Mouse (Mus musculus): ENCODE results near the gene Elp6. TPM values are rescaled to one million over a fixed set of nuclear protein-coding genes. Genes with fewer than 3 reads are reported as not detected.

Elp6 gene
- polyA plus RNA-seq, 1 experiment from 2014 or later: 16.5 TPM

DNA sequence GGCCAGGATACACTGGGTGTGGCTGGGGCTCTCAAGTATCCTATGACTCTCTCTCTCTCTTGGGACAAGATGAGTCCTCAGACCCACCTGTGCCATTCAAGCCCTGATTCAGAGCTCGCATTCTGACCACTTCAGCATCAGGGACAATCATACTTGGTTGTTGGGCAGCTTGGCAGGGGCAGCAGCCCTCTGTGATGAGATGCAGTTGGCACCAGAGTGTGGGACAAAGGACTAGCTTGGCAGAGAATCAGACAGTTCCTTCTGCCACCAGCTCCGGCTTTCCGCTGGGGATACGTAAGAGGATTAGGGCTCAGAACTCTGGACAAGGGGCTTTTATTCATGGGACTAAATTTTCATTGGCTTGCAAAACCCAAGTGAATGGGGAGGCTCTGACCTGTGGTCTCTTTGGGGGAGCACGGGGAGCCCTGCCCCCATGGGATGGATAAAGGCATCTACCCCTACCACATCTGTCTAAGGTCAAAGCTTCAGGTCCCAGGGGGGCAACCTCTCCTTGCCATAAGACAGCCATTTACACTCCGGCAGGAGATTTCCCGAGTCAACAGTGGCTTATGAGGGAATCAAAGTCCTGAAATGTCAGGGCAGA, 17.6 kb upstream of the Elp6 start:
- 75% methylated on average over 7 of the region's 7 CpGs for WGBS (ENCODE audit: insufficient replicate concordance)
- H3K27me3 ChIP-seq (replicated peaks): no peaks in the 10 kb centered on the region
- H3K9ac ChIP-seq: no peak overlapping the region
- no peak overlapping the region for H3K4me3 ChIP-seq
- H3K27ac ChIP-seq: no peak overlapping the region
- no peak for ATAC-seq
- no peak overlapping the region for H3K4me2 ChIP-seq
- H3K36me3 ChIP-seq: no peaks in the 10 kb centered on the region
- no peaks in the 10 kb centered on the region for H3K4me1 ChIP-seq
- no peaks in the 10 kb centered on the region for H3K9me3 ChIP-seq (replicated peaks)

DNA sequence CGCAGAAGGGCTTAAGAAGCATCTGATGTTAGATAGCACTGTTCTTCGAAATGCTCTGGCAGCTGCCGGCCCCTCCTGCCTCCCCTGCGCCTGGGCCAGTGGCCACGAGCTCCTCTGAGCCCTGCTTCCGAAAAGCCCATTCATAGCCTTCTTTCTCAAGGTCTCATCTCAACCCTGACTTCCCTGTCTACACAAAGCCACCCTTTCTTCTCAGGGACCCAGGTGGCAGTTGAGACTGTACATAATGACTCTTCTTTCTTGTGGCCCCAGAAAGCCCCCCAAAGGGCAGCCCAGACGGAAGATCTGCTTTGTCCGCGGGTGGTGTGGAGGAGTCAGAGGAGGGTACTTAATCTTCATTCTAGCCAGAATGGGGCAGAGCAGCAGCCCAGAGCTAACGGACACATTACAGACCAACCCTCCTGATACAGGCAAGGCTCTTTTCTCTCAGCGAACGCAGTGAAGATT, 11.7 kb upstream of the Elp6 start:
- H3K4me3 ChIP-seq: no peak overlapping the region
- H3K27me3 ChIP-seq (replicated peaks): no peaks in the 10 kb centered on the region
- H3K36me3 ChIP-seq: no peaks in the 10 kb centered on the region
- H3K27ac ChIP-seq: no peak overlapping the region
- H3K9ac ChIP-seq: no peak overlapping the region
- H3K9me3 ChIP-seq (replicated peaks): no peaks in the 10 kb centered on the region
- no peaks in the 10 kb centered on the region for H3K4me1 ChIP-seq
- 66% methylated on average over 12 of the region's 12 CpGs for WGBS (ENCODE audit: insufficient replicate concordance)
- no peak overlapping the region for H3K4me2 ChIP-seq
- no peak for ATAC-seq

DNA sequence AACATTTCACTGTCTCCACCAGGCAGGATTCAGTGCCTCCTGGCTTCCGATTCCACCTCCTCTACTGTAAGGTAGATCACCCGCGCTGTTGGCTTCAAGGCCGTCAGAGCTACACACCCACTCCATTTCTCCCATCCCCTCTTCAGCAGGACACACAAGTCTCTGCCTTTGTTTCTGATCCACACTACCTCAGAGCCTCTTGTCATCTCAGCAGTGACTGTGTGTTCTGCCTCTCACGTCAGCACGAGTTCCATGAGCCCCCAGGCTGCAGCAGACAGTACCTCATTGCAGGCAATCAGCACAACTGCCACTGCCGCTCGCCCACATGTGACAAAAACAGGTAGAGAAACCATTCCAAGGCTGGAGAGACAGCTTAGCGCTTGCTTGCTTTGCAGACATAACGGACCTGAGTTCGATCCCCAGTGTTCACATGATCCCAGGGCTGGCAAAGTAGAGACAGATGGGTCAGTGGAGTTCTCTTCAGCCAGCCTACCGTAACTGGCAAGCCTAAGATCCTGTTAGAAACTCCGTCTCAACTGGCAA, 11.0 kb upstream of the Elp6 start:
- H3K27me3 ChIP-seq (replicated peaks): no peaks in the 10 kb centered on the region
- no peaks in the 10 kb centered on the region for H3K9me3 ChIP-seq (replicated peaks)
- H3K36me3 ChIP-seq: no peaks in the 10 kb centered on the region
- H3K9ac ChIP-seq: no peak overlapping the region
- ATAC-seq: no peak
- H3K4me1 ChIP-seq: no peaks in the 10 kb centered on the region
- no peak overlapping the region for H3K27ac ChIP-seq
- 77% methylated on average over 13 of the region's 13 CpGs for WGBS (ENCODE audit: insufficient replicate concordance)
- no peak overlapping the region for H3K4me3 ChIP-seq
- H3K4me2 ChIP-seq: no peak overlapping the region

DNA sequence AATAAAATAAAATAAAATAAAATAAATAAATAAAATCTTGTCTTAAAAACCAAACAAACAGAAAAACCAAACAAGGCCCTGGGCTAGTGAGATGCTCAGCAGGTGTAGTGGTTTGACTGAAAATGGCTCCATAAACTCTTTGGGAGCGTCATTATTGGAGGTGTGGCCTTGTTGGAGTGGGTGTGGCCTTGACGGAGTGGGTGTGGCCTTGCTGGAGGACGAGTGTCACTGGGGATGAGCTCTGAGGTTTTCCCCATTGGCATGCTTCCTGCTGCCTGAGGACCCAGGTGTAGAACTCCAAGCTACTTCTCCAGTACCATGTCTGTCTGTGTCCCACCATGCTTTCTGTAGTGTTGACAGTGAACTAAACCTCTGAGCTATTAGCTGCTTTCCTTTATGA, 10.2 kb upstream of the Elp6 start:
- Histone ChIP-seq H3K4me3 (no peak overlapping the region), H3K9me3 (replicated peaks) (no peaks in the 10 kb centered on the region), H3K9ac (no peak overlapping the region), H3K27ac (no peak overlapping the region), H3K4me1 (no peaks in the 10 kb centered on the region), H3K27me3 (replicated peaks) (no peaks in the 10 kb centered on the region), H3K36me3 (no peaks in the 10 kb centered on the region), H3K4me2 (no peak overlapping the region)
- 29% methylated on average over 3 of the region's 3 CpGs for WGBS (ENCODE audit: insufficient replicate concordance)
- ATAC-seq: no peak

DNA sequence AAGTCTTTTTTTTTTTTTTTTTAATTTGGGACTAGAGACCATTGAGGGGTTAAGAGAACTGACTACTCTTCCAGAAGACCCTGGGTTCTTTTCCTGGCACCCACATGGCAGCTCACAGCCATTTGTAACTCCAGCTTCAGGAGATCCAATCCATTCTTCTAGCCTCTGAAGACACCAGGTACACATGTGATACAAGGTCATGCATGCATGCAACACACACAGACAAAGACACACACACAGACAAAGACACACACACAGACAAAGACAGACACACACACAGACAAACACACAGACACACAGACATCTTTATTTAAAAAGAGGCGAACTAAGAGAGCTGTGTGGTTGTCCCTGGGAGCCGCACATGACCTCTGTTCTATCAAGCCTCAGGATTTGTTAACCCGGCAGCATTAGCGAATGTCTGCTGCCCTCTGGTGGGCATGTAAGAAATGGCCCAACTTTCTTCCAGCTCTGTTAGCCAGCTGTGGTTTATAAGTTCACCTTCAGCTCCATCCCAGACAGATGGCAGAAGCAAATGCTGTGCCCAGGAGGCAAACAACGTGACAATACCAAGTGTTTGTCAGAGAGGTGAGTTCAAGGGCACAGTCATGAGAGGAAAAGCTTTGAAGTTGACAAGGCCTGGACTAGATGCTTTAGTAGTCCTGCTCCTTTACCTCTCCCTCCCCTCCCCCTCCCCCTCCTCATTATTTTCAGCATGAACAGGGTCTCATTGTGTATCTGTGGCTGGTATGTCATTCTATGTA, 7.9 kb upstream of the Elp6 start:
- H3K4me2 ChIP-seq: no peak overlapping the region
- H3K27ac ChIP-seq: no peak overlapping the region
- H3K27me3 ChIP-seq (replicated peaks): no peaks in the 10 kb centered on the region
- peaks cover 9% of the 10 kb centered on the region; the same call in 1 of the 2 replicates for H3K9me3 ChIP-seq (replicated peaks)
- no peak overlapping the region for H3K4me3 ChIP-seq
- ATAC-seq: 0 out of 2 replicates have a peak, but pooled peaks have one; percentile 21
- H3K4me1 ChIP-seq: no peaks in the 10 kb centered on the region
- no peaks in the 10 kb centered on the region for H3K36me3 ChIP-seq
- no peak overlapping the region for H3K9ac ChIP-seq
- 5% methylated on average over 5 of the region's 5 CpGs for WGBS (ENCODE audit: insufficient replicate concordance)

DNA sequence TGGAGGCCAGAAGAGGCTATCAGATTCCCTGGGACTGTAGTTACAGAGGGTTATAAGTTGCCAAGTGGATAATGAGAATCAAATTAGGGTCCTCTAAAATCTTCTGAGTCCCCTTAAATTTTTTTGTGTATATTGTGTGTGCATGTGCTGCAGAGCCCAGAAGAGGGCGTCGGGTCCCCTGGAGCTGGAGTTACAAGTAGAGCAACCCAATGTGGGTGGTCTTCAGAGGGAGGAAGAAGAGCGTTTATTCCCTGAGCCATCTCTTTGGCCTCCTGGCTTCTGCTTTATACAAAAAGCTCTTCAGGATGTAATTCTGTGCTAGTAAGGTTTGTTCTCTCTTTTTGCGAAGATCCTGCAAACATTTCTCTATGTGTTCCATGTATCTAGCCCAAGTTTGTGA, 457 bp upstream of the Elp6 start:
- H3K27me3 ChIP-seq (replicated peaks): no peaks in the 10 kb centered on the region
- peak overlapping the region; percentile 88 for H3K4me2 ChIP-seq
- H3K4me3 ChIP-seq: peak overlapping the region; percentile 71
- peaks cover 32% of the 10 kb centered on the region for H3K4me1 ChIP-seq
- H3K9me3 ChIP-seq (replicated peaks): peaks cover 12% of the 10 kb centered on the region; the same call in 1 of the 2 replicates
- peak overlapping the region; percentile 84 for H3K27ac ChIP-seq
- 0 out of 2 replicates have a peak, but pooled peaks have one; percentile 22 for ATAC-seq
- peak overlapping the region; percentile 78 for H3K9ac ChIP-seq
- WGBS (ENCODE audit: insufficient replicate concordance): 0% methylated on average over 4 of the region's 4 CpGs
- H3K36me3 ChIP-seq: no peaks in the 10 kb centered on the region

DNA sequence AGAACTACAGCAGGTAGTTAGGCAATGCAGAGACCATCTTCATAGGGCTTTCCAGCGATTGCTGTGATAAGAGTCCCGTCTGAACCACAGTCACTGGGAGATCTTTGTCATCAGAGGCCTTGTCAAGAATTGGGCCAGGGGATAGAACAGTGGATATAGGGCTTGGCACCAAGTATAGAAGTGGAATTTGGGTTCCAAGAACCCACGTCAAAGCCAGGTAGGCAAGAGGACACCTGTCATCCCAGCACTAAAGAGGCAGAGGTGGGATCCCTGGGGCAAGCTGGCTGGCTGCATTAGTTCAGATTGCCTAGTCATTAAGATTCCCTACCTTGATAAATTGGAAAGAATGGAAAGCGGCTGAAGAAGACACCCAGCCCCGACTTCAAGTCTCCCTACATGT, 1.4 kb downstream of the Elp6 start:
- Histone ChIP-seq H3K36me3 (peaks cover 18% of the 10 kb centered on the region), H3K9me3 (replicated peaks) (peaks cover 9% of the 10 kb centered on the region; the same call in 1 of the 2 replicates), H3K9ac (no peak overlapping the region), H3K4me1 (peaks cover 32% of the 10 kb centered on the region), H3K27me3 (replicated peaks) (no peaks in the 10 kb centered on the region), H3K4me3 (peak overlapping the region; percentile 71; the same call in 1 of the 2 replicates), H3K27ac (peak overlapping the region; percentile 84; the same call in 1 of the 2 replicates), H3K4me2 (peak overlapping the region; percentile 88)
- no peak for ATAC-seq
- 63% methylated on average over 5 of the region's 5 CpGs for WGBS (ENCODE audit: insufficient replicate concordance)

DNA sequence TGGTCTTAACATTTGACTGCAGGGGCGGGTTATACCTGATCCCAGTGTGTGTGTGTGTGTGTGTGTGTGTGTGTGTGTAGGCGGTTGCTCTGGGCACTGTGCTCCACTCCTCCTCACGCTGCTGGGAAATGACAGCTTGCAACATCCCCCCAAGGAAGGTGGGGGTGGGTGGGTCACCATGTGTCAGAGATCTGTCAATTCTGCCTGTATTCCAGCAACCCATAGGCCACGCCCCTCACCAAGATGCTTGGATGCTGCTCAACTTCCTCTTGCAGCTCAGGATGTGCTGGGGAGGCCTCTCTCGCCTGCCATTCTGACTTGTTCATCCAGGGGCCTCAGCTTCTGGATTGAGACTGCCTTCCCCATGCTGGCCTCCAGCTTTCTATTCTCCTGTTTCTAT, 9.7 kb downstream of the Elp6 start:
- ATAC-seq: peak; percentile 41; the same call in 1 of the 2 replicates
- Histone ChIP-seq H3K4me3 (no peak overlapping the region), H3K27ac (no peak overlapping the region), H3K4me1 (no peaks in the 10 kb centered on the region), H3K36me3 (peaks cover 82% of the 10 kb centered on the region), H3K9me3 (replicated peaks) (no peaks in the 10 kb centered on the region), H3K9ac (no peak overlapping the region), H3K27me3 (replicated peaks) (no peaks in the 10 kb centered on the region), H3K4me2 (no peak overlapping the region)
- WGBS (ENCODE audit: insufficient replicate concordance): 34% methylated on average over 5 of the region's 5 CpGs

DNA sequence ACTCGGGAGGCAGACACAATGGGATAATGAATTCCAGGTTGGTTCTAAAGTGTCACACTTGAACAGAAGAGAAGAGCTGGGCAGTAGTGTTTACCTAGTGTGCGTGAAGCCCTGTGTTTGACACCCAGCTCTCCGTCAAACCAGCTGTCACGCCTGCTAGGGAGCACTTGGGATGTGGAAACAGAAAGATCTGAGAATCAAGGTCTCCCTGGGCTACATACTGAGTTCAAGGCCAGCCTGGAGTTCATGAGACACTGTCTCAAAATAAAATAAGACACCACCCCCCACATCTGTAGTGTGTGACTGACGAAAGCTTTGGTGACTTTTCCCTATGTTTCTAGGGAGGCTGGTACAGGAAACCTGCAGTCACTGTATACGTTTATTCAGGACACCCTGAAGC, 10.4 kb downstream of the Elp6 start:
- Histone ChIP-seq H3K27ac (no peak overlapping the region), H3K4me1 (no peaks in the 10 kb centered on the region), H3K9me3 (replicated peaks) (no peaks in the 10 kb centered on the region), H3K27me3 (replicated peaks) (no peaks in the 10 kb centered on the region), H3K36me3 (peaks cover 80% of the 10 kb centered on the region), H3K4me3 (no peak overlapping the region), H3K4me2 (no peak overlapping the region), H3K9ac (no peak overlapping the region)
- ATAC-seq: no peak
- 80% methylated on average over 6 of the region's 6 CpGs for WGBS (ENCODE audit: insufficient replicate concordance)

DNA sequence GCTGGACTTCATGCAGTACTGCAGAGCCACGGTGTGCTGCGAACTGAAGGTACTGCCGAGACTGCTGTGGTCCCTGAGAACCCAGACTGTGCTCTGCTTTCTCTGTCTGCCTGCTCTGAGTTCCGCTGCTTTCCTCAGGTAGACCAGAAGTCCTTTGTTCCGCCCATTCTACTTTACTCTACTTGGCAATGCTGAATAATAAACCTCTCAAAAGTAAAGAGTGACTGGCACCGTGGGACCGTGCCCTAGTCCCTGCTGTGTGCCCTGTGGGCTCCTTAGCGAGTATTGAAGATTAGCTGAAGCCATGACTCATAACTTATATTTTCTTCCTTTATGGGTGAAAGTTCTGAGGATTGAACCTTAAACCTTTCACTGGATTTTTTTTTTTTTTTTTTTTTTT, 10.9 kb downstream of the Elp6 start:
- no peaks in the 10 kb centered on the region for H3K4me1 ChIP-seq
- no peaks in the 10 kb centered on the region for H3K9me3 ChIP-seq (replicated peaks)
- no peak overlapping the region for H3K4me3 ChIP-seq
- H3K36me3 ChIP-seq: peaks cover 80% of the 10 kb centered on the region
- ATAC-seq: no peak
- no peak overlapping the region for H3K9ac ChIP-seq
- no peaks in the 10 kb centered on the region for H3K27me3 ChIP-seq (replicated peaks)
- 85% methylated on average over 8 of the region's 8 CpGs for WGBS (ENCODE audit: insufficient replicate concordance)
- H3K4me2 ChIP-seq: no peak overlapping the region
- H3K27ac ChIP-seq: no peak overlapping the region

DNA sequence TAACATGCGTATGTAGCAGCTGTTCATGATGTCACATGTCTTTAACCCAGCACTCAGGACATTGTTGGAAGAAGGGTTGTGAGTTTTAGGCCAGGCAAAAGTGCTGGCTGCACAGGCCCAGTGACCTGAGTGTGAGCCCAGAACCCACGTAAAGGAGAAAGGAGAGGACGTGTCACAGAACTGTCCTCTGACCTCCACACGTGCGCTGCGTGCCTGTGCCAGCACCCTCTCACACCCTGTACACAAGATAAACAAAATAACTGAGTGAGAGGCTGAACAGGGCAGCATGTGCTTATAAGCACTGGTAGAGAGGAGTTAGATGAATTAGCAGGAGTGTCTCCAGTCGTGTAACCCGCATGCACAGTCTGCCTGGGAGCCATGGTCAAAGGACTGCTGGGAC, 11.5 kb downstream of the Elp6 start:
- no peak; the same call in 1 of the 2 replicates for ATAC-seq

DNA sequence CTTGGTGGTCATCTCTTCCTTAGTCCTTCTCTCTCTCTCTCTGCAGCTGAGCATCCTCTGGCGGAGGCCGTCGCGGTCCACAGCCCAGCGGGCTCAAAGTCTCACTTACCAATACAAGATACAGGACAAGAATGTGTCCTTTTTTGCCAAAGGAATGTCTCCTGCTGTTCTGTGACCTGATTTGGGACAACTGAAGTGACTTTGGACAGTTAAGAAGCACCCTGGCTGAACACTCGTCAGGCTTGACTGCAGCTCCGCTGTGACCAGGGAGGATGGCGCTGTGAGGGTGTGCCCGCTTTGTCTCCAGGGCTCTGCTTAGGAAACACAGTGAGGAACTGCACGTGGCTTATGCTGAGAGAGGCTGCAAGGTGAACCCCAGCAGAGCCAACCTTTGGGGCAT, 15.8 kb downstream of the Elp6 start:
- no peak for ATAC-seq
- Histone ChIP-seq H3K9me3 (replicated peaks) (no peaks in the 10 kb centered on the region), H3K36me3 (peaks cover 53% of the 10 kb centered on the region), H3K27me3 (replicated peaks) (no peaks in the 10 kb centered on the region), H3K4me1 (no peaks in the 10 kb centered on the region), H3K27ac (no peak overlapping the region), H3K4me2 (no peak overlapping the region), H3K9ac (no peak overlapping the region), H3K4me3 (no peak overlapping the region)
- 86% methylated on average over 10 of the region's 10 CpGs for WGBS (ENCODE audit: insufficient replicate concordance)

More for the DNA sequence above, 11.5 kb downstream of the Elp6 start:
- no peak overlapping the region for H3K9ac ChIP-seq
- H3K27me3 ChIP-seq (replicated peaks): no peaks in the 10 kb centered on the region
- peaks cover 80% of the 10 kb centered on the region for H3K36me3 ChIP-seq
- no peaks in the 10 kb centered on the region for H3K9me3 ChIP-seq (replicated peaks)
- WGBS (ENCODE audit: insufficient replicate concordance): 87% methylated on average over 8 of the region's 8 CpGs
- H3K4me2 ChIP-seq: no peak overlapping the region
- H3K4me1 ChIP-seq: no peaks in the 10 kb centered on the region
- H3K4me3 ChIP-seq: no peak overlapping the region
- H3K27ac ChIP-seq: no peak overlapping the region

Measured in liver, embryonic 12.5 days (tissue).